Mouse (Mus musculus): Measurements from ENCODE around the gene Tlnrd1.

The Tlnrd1 gene

GRCm38 (mm10) chr7:83844807-83845206 lies 39.3 kb downstream of the Tlnrd1 start:
- no peak for DNase-seq (ENCODE audit: low read depth, low spot score)

- no peak for DNase-seq (ENCODE audit: low read depth, low spot score)
These were observed 41.4 kb downstream of the Tlnrd1 start for GRCm38 (mm10) chr7:83842486-83843259.

- no peak for DNase-seq (ENCODE audit: low read depth, low spot score)
These were observed 44.0 kb downstream of the Tlnrd1 start for GRCm38 (mm10) chr7:83840076-83840475.

GRCm38 (mm10) chr7:83838525-83839224 lies 45.4 kb downstream of the Tlnrd1 start:
- DNase-seq (ENCODE audit: low read depth, low spot score), result no peak
